1 mouse cellular context compared by ENCODE assay signal in the genomic region with DNA sequence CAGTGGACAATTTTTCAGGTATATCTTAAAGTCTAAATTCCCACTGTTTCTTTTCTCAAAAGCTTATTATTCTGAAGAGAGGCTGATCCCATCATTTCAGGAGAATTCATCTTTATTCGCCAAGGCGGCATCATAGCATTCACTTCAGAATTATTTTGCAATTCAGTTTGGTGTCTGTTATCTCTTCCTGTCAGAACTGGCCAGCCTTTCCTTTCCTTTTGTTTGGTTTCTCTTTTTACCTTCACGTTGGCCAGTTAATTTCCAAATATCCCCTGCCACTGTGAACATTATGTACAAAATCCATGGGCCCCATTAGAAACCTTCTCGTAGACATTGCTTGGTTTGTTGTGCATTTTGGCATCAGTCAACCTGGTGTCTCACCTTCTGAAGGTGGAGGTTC.
TF ChIP-seq lines count a peak whose summit lies in the region.

No protein-coding gene starts in this region.

TF ChIP-seq in MEL, 35 proteins besides CTCF, POLR2A, EP300 and RAD21 (continued from another document):
- TF ChIP-seq ZC3H11A (IDR thresholded peaks at IDR 0.05; ENCODE audit: low read depth, low read length), result no peak
- 0 out of 2 replicates have a peak, but pooled peaks have one; percentile 28 for TF ChIP-seq JUND (IDR thresholded peaks at IDR 0.05; ENCODE audit: low read depth, low read length)
- TF ChIP-seq HCFC1 (IDR thresholded peaks at IDR 0.05; ENCODE audit: low read depth, low read length), result no peak
